Mouse (Mus musculus): Measurements from ENCODE around the gene Bloc1s4. TPM values are rescaled to one million over a fixed set of nuclear protein-coding genes. Genes with fewer than 3 reads are reported as not detected.

The Bloc1s4 gene
- total and polyA plus RNA-seq, 3 experiments, result 9.7 to 13.5 (median 11.1) TPM

DNA sequence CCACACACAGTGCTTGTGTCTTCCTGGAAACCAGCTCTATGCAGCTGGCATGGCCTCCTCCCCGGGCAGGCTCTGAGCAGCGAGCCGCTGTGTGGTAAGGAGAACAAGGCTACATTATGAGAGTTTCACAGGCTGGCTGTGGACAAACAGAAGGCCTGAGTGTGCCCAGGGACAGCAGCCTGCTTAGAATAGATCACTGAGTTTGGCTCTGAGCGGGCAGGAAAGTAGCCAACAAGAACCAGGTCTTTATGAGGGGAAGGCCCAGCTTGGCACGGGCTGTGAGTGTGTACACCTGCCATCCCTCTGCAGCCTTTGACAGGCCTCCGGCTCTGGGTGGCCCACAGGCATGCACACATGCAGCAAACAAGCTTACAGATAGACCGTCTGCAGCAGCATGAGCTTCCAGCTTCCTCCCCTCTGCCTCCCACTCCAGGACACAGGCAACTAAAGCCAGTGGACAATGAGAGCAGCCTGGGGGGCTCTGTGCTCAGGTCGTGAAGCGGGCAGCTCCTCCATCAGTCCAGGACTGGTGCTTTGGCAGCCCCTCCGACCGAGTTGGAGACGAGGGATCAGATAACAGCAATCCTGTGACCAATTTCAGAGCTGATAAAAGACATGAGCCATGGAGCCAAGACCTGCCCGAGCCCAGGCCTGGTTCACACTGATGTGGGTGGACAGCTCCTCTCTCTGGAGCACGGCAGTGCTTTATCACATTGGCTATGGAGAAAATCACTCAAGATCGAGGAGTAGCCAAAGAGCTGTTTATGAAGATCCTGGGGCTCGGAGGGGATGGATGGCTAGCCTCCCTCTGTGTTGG lies 9.4 kb downstream of the Bloc1s4 start:
- Histone ChIP-seq H3K36me3 (ENCODE audit: control insufficient read depth, insufficient read depth, low read length) (no peaks in the 10 kb centered on the region), H3K4me1 (ENCODE audit: control insufficient read depth, insufficient read depth, low read length) (peaks cover 1% of the 10 kb centered on the region; the same call in 1 of the 2 replicates), H3K9ac (ENCODE audit: low read depth, low read length) (no peak overlapping the region), H3K27me3 (ENCODE audit: control insufficient read depth, insufficient read depth, low read length) (no peaks in the 10 kb centered on the region), H3K27ac (peak overlapping the region; percentile 65), H3K79me2 (replicated peaks; ENCODE audit: control insufficient read depth, insufficient read depth, low read length) (no peaks in the 10 kb centered on the region), H3K4me3 (no peak overlapping the region)
- TF ChIP-seq EP300 (IDR thresholded peaks at IDR 0.05; ENCODE audit: insufficient read depth, low read depth, low read length) (0 out of 2 replicates have a peak, but pooled peaks have one; percentile 36), POLR2A (IDR thresholded peaks at IDR 0.05; ENCODE audit: insufficient read depth, low read depth, low read length) (no peak), CTCF (IDR thresholded peaks at IDR 0.05) (no peak)
- intact Hi-C loops (cut with DNase I), result loop anchor here (2.0 kb wide), 1 partner anchor 44 kb away; no protein-coding TSS in a partner anchor
- 44% methylated on average over 16 of the region's 16 CpGs for WGBS
- peak; percentile 41 to 70 for DNase-seq

- DNase-seq, result no peak
Measured at GRCm38 (mm10) chr5:36737765-36738164, 10.7 kb downstream of the Bloc1s4 start.

GRCm38 (mm10) chr5:36736009-36736408 lies 12.4 kb downstream of the Bloc1s4 start:
- H3K9ac ChIP-seq (ENCODE audit: low read depth, low read length), result no peak overlapping the region
- no peak overlapping the region for H3K4me3 ChIP-seq
- WGBS, result 31% methylated on average over 8 of the region's 8 CpGs
- no peaks in the 10 kb centered on the region for H3K27me3 ChIP-seq (ENCODE audit: control insufficient read depth, insufficient read depth, low read length)
- no peaks in the 10 kb centered on the region for H3K36me3 ChIP-seq (ENCODE audit: control insufficient read depth, insufficient read depth, low read length)
- intact Hi-C loops (cut with DNase I), result no loop called here
- no peak overlapping the region for H3K27ac ChIP-seq
- peaks cover 1% of the 10 kb centered on the region; the same call in 1 of the 2 replicates for H3K4me1 ChIP-seq (ENCODE audit: control insufficient read depth, insufficient read depth, low read length)
- peak; percentile 47 to 48 for DNase-seq
- H3K79me2 ChIP-seq (replicated peaks; ENCODE audit: control insufficient read depth, insufficient read depth, low read length), result no peaks in the 10 kb centered on the region
- TF ChIP-seq EP300 (IDR thresholded peaks at IDR 0.05; ENCODE audit: insufficient read depth, low read depth, low read length) (0 out of 2 replicates have a peak, but pooled peaks have one; percentile 24), POLR2A (IDR thresholded peaks at IDR 0.05; ENCODE audit: insufficient read depth, low read depth, low read length) (no peak)

More at GRCm38 (mm10) chr5:36737765-36738164, 10.7 kb downstream of the Bloc1s4 start:
- Histone ChIP-seq H3K4me1 (ENCODE audit: control insufficient read depth, insufficient read depth, low read length) (peaks cover 1% of the 10 kb centered on the region; the same call in 1 of the 2 replicates), H3K79me2 (replicated peaks; ENCODE audit: control insufficient read depth, insufficient read depth, low read length) (no peaks in the 10 kb centered on the region), H3K27me3 (ENCODE audit: control insufficient read depth, insufficient read depth, low read length) (no peaks in the 10 kb centered on the region), H3K36me3 (ENCODE audit: control insufficient read depth, insufficient read depth, low read length) (no peaks in the 10 kb centered on the region), H3K4me3 (no peak overlapping the region), H3K9ac (ENCODE audit: low read depth, low read length) (no peak overlapping the region), H3K27ac (no peak overlapping the region)
- TF ChIP-seq POLR2A (IDR thresholded peaks at IDR 0.05; ENCODE audit: insufficient read depth, low read depth, low read length), result no peak
- TF ChIP-seq CTCF (IDR thresholded peaks at IDR 0.05), result no peak
- no peak for TF ChIP-seq EP300 (IDR thresholded peaks at IDR 0.05; ENCODE audit: insufficient read depth, low read depth, low read length)
- intact Hi-C loops (cut with DNase I), result loop anchor here (2.0 kb wide), 1 partner anchor 43 kb away; no protein-coding TSS in a partner anchor
- WGBS, result 69% methylated on average over 4 of the region's 4 CpGs

- DNase-seq, result no peak
- H3K27ac ChIP-seq, result no peak overlapping the region
- intact Hi-C loops (cut with DNase I), result no loop called here
- no peaks in the 10 kb centered on the region for H3K27me3 ChIP-seq (ENCODE audit: control insufficient read depth, insufficient read depth, low read length)
- H3K9ac ChIP-seq (ENCODE audit: low read depth, low read length), result no peak overlapping the region
- H3K79me2 ChIP-seq (replicated peaks; ENCODE audit: control insufficient read depth, insufficient read depth, low read length), result no peaks in the 10 kb centered on the region
- no peak overlapping the region for H3K4me3 ChIP-seq
- 77% methylated on average over 6 of the region's 6 CpGs for WGBS
- no peaks in the 10 kb centered on the region for H3K36me3 ChIP-seq (ENCODE audit: control insufficient read depth, insufficient read depth, low read length)
- peaks cover 1% of the 10 kb centered on the region; the same call in 1 of the 2 replicates for H3K4me1 ChIP-seq (ENCODE audit: control insufficient read depth, insufficient read depth, low read length)
- no peak for TF ChIP-seq CTCF (IDR thresholded peaks at IDR 0.05)
- TF ChIP-seq POLR2A (IDR thresholded peaks at IDR 0.05; ENCODE audit: insufficient read depth, low read depth, low read length), result no peak
- no peak for TF ChIP-seq EP300 (IDR thresholded peaks at IDR 0.05; ENCODE audit: insufficient read depth, low read depth, low read length)
Measured at GRCm38 (mm10) chr5:36735106-36735505, 13.3 kb downstream of the Bloc1s4 start.

DNA sequence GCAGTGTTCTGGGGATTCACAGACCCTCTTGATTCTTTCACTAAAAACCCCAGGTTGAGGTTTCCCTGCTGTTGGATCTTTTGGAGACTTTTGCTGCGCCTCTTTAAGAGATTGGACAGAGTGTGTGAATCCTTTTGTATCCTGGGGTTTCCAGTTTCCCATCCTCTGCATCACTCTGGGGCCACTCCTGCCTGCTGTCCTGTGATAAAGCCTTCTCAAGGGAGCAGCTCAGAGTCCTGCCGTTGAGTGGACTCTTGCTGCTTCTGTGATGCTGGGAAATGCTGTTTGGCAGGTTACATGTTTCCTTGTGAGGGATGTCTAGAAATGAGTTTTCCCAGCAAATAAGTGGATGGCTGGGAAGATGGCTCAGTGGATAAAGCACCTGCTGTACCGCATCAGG lies 15.0 kb downstream of the Bloc1s4 start:
- TF ChIP-seq POLR2A (IDR thresholded peaks at IDR 0.05; ENCODE audit: insufficient read depth, low read depth, low read length) (no peak), EP300 (IDR thresholded peaks at IDR 0.05; ENCODE audit: insufficient read depth, low read depth, low read length) (no peak), CTCF (IDR thresholded peaks at IDR 0.05) (no peak)
- Histone ChIP-seq H3K9ac (ENCODE audit: low read depth, low read length) (no peak overlapping the region), H3K4me1 (ENCODE audit: control insufficient read depth, insufficient read depth, low read length) (peaks cover 1% of the 10 kb centered on the region; the same call in 1 of the 2 replicates), H3K4me3 (no peak overlapping the region), H3K27me3 (ENCODE audit: control insufficient read depth, insufficient read depth, low read length) (no peaks in the 10 kb centered on the region), H3K27ac (no peak overlapping the region), H3K36me3 (ENCODE audit: control insufficient read depth, insufficient read depth, low read length) (no peaks in the 10 kb centered on the region), H3K79me2 (replicated peaks; ENCODE audit: control insufficient read depth, insufficient read depth, low read length) (no peaks in the 10 kb centered on the region)
- no peak for DNase-seq
- intact Hi-C loops (cut with DNase I), result loop anchor here (2.0 kb wide), 1 partner anchor 15 kb away; no protein-coding TSS in a partner anchor
- WGBS, result 59% methylated on average over 3 of the region's 3 CpGs

Measured in heart, adult 2 months (tissue).